Mouse (Mus musculus) lung, adult 2 months (tissue): Measurements from ENCODE around the gene Herpud2.

Source experiments
- CTCF ChIP-seq: fragments of 200-500 bp; IDR thresholded peaks from 2 replicates; pipeline ENCODE4 v1.5.1; 2011; ENCODE audit warnings: mild to moderate bottlenecking, low read length, control low read depth; ENCODE audit not compliant: insufficient read depth
- POLR2A ChIP-seq: fragments of 200-500 bp; IDR thresholded peaks from 2 replicates; pipeline ENCODE4 v1.6.1; 2011; ENCODE audit warnings: low read depth, mild to moderate bottlenecking, control low read depth, low read length, borderline replicate concordance; ENCODE audit errors: extremely low read depth

DNA sequence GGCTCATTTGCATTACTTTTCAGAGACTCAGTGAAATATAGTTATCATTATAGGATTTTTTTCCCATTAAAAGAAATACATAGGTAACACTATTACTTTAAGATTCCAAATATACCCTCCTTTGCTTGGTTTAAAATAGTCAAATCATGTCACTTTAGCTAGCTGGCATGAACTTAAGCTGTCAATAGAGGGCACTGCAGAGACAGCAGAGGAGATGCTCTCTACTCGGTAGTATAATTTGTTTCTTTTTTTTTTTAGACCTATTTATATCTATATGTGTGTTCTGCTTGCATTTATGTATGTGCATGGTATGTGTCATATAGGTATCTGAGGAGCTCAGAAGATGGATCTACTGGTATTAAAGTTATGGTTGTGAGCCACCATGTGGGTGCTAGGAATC is 4.8 kb upstream of the Herpud2 start:
- TF ChIP-seq CTCF = peak; percentile 16; the same call in 1 of the 2 replicates
- TF ChIP-seq POLR2A = no peak
